Mouse (Mus musculus) monocyte, adult 2 months (primary cell): ENCODE results near the gene Snapc3.
A peak's percentile ranks its signal among the peaks of the same experiment; 100 is the strongest.

Source experiments
- DNase-seq, 2 experiments: peaks; one replicate each; pipeline ENCODE4 v3.0.0; 2022; ENCODE audit warnings: low spot score in 2 of 2, low read depth in 1 of 2

The Snapc3 gene

DNA sequence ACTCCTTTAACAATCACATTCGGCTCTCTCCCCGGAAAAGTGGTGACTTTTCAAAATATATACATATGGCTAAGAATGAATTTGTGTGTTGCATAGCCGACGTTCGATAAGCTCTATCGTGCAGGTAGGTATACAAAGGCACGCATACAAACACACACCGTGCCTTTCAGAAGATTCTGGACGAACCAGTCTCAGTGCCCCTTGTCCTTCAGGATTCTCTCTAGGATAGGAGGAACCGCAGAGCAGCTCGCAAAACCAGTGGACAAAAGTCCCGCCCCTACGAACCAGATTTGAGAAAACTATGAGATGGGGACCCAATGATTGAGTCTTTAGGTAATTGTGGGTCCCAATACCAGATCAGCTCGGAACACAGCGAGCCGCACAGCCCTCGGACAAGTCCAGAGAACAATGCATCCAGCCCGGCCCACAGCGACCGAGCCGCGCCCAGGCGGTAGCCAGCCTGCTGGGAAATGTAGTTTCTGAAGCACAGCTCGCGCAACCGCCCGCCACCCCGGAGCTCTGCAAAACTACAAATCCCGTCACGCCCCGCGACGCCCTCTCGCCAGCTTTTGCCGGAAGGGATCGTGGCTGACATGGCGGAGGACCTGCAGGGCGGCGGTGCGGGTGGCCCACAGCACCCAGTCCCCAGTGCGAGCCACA, at the start of gene Snapc3:
TSS of gene Snapc3 (plus strand) at position 565 of the 660 bp plus-strand sequence.
- peak; percentile 89 for DNase-seq

DNA sequence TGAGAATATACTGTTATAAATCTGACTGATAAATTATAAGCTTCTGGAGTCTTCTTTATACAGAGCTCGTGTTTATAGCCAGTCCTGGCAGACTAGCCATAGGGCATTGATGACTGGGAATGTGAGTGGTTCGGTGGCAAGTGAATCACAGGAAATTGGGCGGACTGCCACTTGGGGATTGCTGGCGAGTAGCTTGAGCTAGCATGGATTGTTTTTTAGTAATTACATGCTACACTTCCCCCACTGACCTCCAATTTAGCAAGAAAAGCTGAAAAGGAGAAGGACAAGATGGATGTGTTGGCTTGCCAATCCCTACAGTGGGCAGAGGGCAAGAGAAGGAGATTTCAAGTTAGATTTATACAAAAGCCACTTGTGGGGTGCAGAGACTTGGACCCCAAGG, 44.1 kb upstream of the Snapc3 start:
- no peak for DNase-seq

DNA sequence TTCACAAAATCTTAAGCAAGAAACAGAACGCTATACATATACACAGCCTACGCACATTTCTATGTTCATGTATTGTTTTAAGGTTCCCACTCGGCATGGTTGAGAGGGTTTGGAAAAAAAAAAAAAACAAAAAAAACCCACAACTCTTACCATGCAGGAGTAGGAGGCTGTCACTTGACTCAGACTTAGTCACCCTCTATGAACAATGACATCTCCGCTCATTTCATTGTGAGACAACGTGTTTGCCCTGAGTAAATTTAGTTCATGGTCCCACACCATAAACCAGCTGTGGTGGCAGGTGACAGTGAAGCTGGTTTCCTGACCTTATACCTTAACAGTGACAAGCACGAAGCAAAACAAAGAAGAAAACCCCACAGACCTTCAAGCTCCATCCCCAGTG, 41.9 kb upstream of the Snapc3 start:
- DNase-seq: no peak

- DNase-seq: no peak
These were observed 41.0 kb upstream of the Snapc3 start for GRCm38 (mm10) chr4:83376461-83377015.

DNA sequence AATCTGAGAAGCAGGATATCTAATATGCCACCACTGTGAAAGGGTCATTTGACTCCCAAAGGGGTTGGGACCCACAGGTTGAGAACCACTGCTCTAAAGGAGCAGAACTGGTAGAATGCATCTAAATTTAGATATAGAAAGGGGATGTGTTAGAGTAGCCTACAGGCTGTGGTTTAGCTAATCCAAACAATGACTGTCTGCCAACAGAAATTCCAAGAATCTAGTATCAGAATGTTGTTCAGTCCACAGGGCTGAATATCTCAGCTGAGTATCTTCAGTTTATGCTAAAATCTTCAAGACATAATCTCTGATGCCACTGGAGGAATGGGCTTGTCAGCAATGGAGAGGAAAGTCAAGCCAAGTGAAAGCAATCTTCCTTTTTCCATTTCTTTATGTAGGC, 38.5 kb upstream of the Snapc3 start:
- no peak for DNase-seq

DNA sequence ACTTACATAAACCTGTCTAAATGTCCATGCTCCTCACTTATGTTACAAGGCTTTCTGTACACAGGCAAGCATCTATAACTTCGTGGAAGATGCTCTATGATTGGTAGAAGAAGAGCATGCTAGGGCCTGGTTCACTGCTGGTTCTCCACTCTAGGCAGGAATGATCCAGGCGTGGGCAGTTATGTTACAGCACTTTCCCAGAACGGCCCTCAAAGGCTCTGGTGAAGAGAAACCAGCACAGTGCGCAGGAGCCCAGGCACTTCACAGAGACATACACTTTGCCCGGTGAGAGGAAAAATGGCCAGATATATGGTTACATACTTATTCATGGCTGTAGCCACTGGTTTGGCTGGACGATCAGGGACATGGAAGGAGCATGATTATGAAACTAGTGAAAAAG, 37.8 kb upstream of the Snapc3 start:
- no peak for DNase-seq

DNA sequence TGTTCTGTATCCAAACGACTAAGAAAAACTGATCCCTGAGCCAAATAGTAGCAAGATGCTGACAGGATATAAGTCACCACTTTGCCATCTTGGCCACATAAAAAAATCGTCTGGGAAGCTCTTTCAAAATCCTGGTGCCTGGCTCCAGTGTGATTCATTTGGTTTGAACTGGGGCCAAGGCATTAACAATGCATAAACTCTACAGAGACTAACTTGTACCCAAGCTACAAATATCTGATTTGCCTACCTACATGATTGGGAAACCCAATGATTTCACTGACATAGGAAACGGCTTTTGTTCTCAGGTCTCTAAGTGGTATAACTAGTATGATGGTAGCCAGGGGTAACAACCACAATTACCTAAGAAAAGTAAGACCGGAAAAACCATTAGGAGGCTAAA, 37.3 kb upstream of the Snapc3 start:
- no peak for DNase-seq

- no peak for DNase-seq
These were observed 33.5 kb upstream of the Snapc3 start for GRCm38 (mm10) chr4:83383899-83384490.

DNA sequence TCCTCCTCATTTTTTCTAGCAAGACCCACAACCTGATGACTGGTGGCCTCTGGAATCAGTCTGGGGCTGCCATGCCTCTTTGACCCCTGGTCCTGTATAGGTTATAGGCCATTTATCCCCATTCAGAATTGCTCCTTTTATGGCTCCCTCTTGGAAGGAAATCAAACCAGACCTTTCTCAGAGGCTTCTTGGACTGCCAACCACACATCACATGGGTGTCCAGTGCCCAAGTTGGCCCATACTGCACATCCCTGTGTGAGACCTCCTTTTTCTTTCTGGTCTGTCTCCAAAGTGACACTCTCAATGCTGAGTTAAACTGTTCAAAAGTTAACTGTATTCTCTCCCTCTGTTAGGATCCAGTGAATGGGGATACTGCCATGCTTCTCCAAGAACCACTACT, 32.4 kb upstream of the Snapc3 start:
- DNase-seq: no peak

GRCm38 (mm10) chr4:83390551-83390950, 27.0 kb upstream of the Snapc3 start:
- DNase-seq: no peak

DNA sequence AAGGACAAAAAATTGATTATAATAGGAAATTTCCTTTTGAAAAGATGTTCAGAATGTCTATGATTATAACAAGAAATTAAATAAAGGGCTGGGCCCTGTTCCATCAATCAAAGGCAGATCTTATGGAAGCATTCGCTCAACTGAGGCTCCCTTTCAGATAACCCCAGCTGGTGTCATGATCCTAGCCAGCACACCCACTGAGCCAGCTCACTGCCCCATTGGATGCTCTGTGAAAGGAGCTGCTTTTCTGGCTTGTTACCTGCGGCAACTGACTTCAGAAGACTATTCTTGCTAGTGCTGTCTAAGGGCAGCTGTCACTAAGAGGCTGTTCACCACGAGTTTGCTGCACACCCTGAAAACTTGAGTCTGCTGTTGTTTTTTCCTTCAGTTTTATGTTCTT, 25.6 kb upstream of the Snapc3 start:
- DNase-seq: no peak

GRCm38 (mm10) chr4:83393733-83394132, 23.8 kb upstream of the Snapc3 start:
- no peak for DNase-seq

GRCm38 (mm10) chr4:83396346-83396745, 21.2 kb upstream of the Snapc3 start:
- no peak for DNase-seq

GRCm38 (mm10) chr4:83396996-83397770, 20.3 kb upstream of the Snapc3 start:
- no peak for DNase-seq

GRCm38 (mm10) chr4:83398527-83398926, 19.0 kb upstream of the Snapc3 start:
- DNase-seq: no peak

DNA sequence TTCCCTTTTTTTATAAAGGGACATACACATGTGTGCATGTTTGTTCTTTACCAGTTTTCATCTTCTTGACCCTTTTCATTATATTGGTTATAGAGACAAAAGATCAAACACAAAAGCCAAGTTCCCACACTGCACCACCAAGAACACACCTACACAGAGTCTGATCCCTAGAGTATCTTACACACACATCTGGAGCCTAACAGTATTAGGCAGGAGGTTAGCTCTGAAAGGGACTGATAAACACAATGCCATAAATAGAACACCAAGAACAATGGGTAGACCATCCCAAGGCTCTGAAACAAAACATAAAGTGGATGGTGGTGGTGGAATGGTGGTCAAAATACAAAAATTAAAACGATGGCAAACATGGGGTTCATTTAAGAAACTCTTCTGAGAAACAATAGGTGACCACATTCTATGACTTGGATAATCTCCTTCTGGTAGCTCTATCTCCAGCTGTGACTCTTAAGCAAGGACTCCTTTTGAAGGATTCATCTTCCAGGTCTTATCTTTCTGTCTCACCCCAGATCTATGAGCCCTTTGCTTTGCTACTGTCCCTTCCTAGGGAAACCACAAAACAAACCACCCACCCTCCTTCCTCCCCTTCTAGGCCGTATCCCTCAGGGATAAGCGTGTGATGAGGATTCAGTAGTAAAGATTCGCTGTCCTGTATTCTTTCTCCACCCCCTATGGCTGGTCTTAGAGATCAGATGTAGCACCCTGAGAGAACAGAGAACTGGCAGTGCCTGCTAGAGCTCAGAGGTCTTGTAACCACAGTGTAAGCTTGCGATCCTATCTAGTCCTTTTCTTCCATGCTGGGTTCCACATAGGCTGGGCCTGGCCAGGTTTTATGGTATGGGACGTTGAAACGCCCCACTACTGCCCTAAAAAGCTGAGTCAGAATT, 16.6 kb upstream of the Snapc3 start:
- DNase-seq: no peak

GRCm38 (mm10) chr4:83401712-83402111, 15.8 kb upstream of the Snapc3 start:
- DNase-seq: no peak

DNA sequence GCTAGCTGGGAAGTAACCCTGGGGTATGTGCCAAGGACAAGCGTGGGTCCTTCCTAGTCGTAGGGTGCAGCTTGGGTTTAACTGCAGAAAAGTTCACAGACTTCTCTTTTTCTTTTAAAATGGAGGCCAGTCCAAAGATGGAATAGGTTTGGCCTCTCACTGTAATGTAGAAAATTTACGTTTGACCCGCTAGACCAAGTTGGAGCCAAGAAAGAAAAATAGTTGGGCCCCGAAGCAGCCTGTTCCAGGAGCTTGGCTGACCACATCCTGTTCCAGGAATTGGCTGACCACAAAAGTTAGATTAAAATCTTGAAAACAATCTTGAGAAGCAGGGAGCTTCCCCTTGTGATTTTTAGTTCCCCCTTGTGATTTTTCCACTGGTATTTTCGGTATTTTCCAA, 9.8 kb upstream of the Snapc3 start:
- no peak for DNase-seq

- no peak for DNase-seq
These were observed 7.5 kb upstream of the Snapc3 start for GRCm38 (mm10) chr4:83409867-83410505.

DNA sequence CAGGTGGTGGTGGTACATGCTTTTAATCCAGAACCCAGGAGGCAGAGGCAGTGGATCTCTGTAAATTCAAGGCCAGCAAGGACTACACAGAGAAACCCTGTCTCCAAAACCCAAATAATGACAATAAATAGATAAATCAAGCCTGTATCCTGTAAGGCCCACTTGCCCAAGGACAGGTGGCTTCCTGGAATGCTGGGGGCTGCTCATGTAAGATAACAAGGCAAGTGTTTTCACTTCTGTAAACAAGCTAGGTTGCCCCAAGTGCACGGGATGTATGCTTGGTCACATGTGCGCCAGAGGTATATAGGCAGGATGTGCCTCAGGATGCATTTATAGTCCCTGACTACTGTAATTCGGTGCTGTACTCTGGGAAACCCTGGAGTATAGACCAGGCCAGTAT, 5.5 kb upstream of the Snapc3 start:
- DNase-seq: no peak
